Mouse (Mus musculus): ENCODE data around the gene Olfr291. TPM values are rescaled to one million over a fixed set of nuclear protein-coding genes. Genes with fewer than 3 reads are reported as not detected.

The Olfr291 gene
- total RNA-seq (2023): not detected

GRCm38 (mm10) chr7:84853253-84853652 lies at the start of gene Olfr291:
Olfr291 (plus strand) TSS chr7:84853553.

Other genes with a start within 250 kb of the Olfr291 start
- gene Fah, start 246.8 kb upstream of the Olfr291 start, total RNA-seq (2023): 3.2 TPM
- gene Zfand6, start 163.6 kb upstream of the Olfr291 start, total RNA-seq (2023): 130 TPM
- gene Vmn2r65, start 110.6 kb downstream of the Olfr291 start, total RNA-seq (2023): not detected
- gene Vmn2r66, start 158.7 kb downstream of the Olfr291 start, total RNA-seq (2023): not detected